Mouse (Mus musculus): ENCODE results near the gene Kremen1.
A peak's percentile ranks its signal among the peaks of the same experiment; 100 is the strongest.

The Kremen1 gene

DNA sequence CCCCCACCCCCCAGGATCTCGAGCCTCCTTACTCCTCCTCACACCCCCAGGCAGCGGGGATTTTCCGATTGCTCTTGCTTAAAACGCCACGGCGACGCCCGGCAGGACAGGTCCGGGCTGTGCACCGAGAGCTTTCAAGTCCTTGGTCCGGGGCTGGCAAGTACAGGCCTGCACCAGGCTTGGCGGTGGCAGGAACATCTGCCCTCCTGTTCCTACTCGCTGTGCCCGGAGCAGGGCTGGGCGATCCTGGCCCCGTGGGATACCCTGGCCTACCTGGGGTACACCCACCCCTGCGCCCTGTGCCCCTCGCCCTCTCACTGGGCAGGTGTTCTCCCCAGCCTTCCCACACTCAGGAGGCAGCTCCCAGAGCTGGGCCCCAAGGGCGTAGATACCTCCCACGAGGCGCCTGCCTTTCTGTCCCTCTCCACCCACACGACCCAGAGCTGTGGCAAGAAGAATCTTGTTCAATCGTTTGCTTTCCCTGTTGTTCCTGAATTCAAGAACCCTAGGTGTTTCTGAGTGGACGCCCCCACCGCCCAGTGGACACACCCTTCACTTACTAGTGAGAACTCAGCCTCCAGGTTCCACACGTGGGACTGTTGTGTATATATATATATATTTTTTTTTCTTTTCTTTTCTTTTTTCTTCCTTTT, 1.8 kb upstream of the Kremen1 start:
- peak; percentile 13 to 42 for DNase-seq

GRCm38 (mm10) chr11:5260942-5261459, 357 bp downstream of the Kremen1 start:
- DNase-seq: peak; percentile 68 to 73

GRCm38 (mm10) chr11:5259944-5260598, 1.3 kb downstream of the Kremen1 start:
- DNase-seq: no peak

DNA sequence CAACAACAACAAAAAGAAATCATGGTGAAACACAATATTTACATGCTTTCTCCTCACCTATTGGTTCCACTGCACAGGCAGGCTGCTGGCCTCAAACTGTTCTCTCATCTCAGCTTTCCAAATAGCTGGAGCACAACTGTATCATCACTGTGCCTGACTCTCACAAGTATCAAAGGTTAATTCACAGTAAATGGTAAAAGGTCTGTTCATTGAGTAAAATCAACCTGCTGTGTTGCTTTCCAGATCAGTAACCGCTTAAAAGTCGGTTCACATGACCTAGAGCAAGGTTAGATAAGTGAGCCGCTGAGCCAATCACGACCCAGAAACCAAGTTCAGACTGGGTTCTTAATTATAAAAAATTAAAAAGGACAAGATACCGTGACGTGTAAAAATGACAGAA, 3.3 kb downstream of the Kremen1 start:
- no peak for DNase-seq

- DNase-seq: peak; percentile 20 to 36
Observed at GRCm38 (mm10) chr11:5257151-5257862, 4.1 kb downstream of the Kremen1 start.

GRCm38 (mm10) chr11:5255509-5256014, 5.8 kb downstream of the Kremen1 start:
- DNase-seq: no peak

DNA sequence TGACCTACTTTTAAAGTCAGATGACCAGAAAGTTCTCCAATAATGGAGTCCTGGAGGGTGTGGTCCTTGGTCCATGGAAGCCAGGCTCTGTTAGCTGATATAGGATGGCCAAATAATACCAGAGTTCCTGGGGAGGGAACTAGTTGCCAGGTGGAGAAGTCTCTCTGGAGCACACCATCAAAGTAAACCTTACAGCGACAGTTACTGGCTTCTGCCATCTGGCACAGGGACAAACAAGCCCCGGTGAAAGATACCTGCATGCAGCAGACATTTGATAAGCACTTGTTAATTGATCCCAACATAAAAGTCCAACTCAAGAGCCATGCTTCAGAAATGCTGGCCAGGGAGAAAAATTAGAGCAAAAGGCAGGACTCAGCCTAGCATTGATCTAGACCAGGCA, 7.3 kb downstream of the Kremen1 start:
- DNase-seq: no peak

GRCm38 (mm10) chr11:5253528-5253927, 7.8 kb downstream of the Kremen1 start:
- no peak for DNase-seq

DNA sequence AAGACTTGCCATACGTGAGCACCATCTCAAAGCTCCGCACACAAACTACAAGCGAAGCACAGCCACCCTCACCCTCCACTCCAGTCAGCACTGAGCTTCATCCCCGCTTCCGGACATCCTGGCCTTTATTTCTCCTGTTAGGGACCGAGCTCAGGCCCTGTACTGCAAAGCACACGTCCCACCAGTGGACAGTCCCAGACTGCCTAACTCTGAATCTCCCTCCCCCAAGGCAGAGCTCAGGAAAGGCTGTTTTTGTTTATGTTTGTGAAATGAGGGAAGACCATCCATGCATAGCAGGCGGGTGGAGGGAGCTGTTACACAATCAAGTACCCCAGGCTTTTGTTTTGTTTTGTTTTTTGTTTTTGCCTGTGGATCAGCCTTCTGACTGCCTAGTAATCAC, 8.6 kb downstream of the Kremen1 start:
- no peak for DNase-seq

DNA sequence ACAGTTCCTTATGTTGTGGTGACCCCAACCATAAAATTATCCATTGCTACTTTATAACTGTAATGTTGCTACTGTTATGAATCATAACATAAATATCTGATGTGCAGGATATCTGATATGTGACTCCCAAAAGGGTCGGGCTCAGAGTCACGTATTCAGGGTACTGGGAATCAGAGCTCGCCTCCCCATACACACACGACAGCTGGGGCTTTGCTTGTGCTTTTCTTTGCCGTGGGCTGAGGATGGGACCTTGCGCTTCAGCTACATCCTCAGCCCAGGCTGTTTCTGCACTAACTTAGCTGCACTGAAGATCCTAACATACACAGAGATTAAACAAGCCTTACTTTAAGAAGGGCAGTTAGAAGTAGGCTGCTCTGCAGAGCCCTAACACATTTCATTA, 10.2 kb downstream of the Kremen1 start:
- no peak for DNase-seq

DNA sequence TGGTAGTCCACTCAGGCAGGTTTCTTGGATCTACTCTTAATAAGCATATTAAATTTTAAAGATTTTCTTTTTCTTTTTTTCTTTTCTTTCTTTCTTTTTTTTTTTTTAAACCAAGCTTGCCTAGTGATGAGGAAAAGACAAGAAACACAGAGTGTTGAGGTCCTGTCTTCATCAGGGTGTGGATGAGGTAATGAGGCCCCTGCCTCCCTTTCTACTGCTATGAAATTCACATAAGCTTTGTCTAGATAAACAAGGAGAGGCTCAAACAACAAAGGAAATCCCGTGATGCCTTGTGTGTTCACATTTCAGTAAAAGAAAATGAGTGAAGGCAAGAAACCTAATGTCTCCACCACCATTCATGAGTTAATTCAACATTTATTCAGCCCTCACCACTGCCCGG, 13.2 kb downstream of the Kremen1 start:
- DNase-seq: no peak

- no peak for DNase-seq
Observed at GRCm38 (mm10) chr11:5245431-5245830, 15.9 kb downstream of the Kremen1 start.

- no peak for DNase-seq
Observed at GRCm38 (mm10) chr11:5244749-5245130, 16.6 kb downstream of the Kremen1 start.

DNA sequence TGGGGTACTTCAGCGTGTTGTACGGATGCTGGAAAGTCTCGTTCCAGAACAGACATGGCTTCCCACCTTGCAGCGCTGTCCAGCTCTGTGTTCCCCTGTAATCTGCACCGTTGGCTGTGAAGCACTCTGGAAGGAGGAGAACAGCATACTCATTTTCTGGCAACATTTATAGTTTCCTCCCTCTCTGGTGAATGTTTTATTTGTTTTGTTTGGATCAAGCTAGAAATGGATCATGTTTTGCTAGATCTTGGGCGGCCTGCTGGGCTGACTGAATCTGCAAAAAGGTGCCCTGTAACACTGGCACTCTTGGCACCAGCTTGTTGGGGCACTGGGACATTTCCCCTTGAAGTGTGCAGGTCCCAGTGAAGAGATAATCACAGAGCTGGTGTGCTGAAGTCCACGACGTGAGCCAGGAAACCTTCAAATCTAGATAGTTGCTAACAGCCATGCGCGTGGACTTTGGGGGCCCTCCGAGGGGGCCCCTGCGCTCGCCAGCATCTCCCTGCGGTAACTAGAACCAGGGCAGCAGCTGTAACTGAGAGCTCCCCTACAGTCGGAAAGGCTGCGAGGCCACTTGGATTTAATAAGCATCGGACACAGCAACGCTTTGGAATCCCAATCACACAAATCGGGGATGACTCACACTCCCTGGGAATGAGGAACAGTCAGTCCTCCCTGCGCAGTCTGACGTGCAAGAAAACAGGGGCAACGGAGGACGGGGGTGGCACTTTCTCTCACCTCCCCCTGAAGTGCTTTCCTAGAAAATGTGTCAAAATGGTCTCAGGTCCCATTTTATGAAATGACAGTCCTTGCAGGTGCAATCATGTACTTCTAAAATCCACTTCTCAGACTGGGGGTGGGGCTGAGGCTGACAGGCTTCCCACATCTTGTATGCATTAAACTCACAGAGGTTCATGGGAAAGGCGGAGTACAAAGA, 17.3 kb downstream of the Kremen1 start:
- DNase-seq: peak; percentile 32 to 45

DNA sequence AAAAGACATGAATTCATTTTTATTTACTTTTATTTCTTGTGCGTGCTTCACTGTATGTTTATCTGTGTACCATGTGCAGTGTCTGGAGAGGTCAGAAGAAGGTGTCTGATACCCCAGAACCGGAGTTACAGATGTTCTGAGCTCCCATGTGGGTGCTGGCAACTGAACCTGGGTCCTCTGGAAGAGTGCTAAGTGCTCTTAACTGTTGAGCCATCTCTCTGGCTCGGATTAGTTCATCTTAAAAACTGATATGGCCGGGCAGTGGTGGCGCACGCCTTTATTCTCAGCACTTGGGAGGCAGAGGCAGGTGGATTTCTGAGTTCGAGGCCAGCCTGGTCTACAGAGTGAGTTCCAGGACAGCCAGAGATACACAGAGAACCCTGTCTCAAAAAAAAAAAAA, 18.1 kb downstream of the Kremen1 start:
- no peak for DNase-seq

GRCm38 (mm10) chr11:5242158-5242557, 19.2 kb downstream of the Kremen1 start:
- DNase-seq: no peak

DNA sequence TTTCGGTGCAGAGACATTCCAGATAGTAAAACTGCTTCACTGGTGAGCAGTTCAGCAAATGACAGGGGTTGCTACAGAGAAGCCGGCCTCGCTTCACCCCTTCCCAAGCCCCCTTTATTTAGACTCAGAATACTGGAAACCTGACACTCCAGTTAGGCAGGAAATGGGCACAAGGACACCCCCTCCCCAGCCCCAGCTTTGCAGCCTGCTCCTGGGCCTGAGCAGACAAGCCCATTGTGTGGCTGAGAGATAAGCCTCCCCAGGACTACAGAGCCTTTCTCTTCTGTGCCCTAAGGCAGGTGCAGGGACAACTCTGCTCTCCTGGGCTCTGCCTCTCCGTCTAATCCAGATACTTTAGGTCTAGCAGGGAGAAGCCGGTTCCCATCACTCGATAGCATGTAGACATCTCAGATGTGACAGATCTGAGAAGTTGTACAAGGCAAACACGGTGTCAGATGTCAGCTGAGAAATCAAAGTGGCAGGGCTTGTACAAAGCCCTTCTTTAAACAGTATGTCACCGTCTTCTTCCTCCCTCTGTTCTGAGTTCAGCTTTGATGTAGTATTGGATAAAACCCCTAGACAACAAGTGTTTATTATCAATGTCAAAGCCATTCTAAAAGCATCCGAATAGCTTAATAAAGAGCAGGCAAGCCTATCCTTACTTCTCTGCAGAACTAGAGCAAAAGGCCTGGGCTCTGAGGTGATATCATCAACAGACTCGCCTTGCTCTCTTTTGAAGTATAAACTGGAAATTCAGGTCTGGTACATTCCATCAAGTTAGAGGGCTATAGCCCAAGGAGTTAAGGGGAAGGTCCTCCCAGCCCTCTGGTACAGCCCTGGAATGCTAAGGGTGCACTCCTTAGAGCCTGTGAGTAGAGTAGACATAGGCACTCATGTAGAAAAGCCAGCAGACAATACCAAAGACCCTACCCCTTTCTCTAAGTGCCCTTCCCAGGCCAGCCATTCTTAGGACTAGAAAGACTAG, 21.4 kb downstream of the Kremen1 start:
- DNase-seq: peak; percentile 32 to 60

GRCm38 (mm10) chr11:5219910-5220447, 41.4 kb downstream of the Kremen1 start:
- no peak for DNase-seq

DNA sequence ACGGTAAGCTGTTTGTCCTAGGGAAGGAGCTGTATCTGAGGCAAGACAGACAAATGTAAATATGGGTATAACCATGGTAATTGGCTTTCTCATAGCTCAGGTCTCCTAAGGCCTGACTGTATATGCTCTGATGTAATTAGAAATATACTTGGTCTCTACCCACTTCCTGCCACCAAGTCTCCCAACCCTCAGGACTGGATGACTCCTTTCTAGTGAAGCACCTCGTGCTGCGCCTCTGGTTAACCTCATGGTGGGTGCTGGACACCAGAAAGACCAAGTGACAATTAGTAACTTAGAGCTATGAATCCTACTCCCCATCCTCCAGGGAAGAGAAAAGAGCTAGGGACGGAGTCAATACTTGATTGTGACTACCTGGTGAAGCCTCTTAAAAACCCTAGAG, 42.0 kb downstream of the Kremen1 start:
- no peak for DNase-seq

- DNase-seq: no peak
Observed at GRCm38 (mm10) chr11:5215401-5216187, 45.8 kb downstream of the Kremen1 start.

Data from lung, postnatal 4 days (tissue).